Mouse (Mus musculus) spleen, adult 18-20 months (tissue): ENCODE results near the gene Cux1.

Experiments used
- DNase-seq, 2 experiments: peaks; one replicate each; pipeline ENCODE4 v3.0.0; 2022; ENCODE audit warnings: mixed read lengths in 2 of 2

Gene Cux1

DNA sequence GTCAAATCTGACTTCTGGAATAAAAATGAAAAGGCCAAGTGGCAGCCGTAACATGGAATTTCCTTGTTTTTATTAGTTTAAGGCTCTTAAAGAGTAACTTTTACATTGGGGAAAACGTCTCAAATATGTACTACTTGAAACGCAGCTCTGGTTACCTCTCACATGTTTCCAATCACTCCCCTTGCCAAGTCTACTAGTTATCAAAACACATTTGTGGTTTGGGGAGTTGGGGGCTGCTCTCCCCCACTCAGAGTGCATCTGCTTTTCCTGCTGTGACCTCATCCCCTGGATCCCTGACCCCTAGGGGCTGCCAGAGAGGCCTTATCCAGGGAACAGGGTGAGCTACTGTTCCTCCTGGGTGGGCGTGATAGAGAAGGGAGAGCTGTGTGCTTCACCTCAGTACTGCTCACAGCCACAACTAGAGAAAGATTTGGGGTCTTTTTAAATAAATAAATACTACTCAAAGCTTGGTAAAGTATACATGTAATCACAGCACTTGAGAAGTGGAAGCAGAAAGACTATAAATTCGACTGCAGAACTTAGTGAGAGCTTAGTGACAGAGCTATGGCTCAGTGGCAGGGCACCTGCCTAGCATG lies 64.7 kb downstream of the Cux1 start:
- DNase-seq = no peak

- no peak for DNase-seq
Observed at GRCm38 (mm10) chr5:136500307-136500871, 66.9 kb downstream of the Cux1 start.

- no peak for DNase-seq
Observed at GRCm38 (mm10) chr5:136499316-136499715, 68.0 kb downstream of the Cux1 start.

DNA sequence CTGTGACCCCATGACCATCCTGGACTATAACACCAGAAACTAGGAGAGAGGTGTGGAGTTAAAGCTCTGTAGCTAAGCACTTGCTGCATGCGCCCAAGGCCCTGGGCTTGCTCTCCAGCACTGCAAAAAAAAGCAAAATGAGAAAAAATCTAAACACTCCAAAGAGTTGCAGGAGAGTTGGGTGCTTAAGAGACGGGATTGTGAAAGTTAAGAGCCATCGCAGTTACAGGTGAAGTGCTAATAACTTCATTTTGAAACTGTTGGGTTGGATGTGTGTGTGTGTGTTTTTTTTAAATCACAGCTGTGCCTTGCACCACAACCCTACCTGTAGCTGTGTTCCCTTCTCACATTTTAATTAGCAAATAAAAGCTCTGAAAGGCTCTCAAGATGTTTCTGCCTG lies 68.5 kb downstream of the Cux1 start:
- no peak for DNase-seq

DNA sequence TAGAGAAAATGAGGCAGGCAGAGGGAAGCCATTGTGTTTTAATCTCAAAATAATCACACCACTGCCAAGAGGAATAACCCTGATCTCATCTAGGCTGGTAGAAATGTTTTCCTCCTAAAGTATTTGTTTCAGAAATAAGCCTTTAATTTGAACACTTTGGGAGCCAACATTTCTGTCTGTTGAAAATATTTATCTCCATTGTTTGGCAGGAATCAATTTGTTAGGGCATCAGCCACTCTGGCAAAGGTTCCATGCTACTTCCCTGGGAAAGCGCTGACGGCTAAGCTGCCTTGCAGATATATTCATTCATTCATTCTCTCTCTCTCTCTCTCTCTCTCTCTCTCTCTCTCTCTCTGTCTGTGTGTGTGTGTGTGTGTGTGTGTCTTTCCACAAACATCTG lies 70.0 kb downstream of the Cux1 start:
- DNase-seq = no peak

DNA sequence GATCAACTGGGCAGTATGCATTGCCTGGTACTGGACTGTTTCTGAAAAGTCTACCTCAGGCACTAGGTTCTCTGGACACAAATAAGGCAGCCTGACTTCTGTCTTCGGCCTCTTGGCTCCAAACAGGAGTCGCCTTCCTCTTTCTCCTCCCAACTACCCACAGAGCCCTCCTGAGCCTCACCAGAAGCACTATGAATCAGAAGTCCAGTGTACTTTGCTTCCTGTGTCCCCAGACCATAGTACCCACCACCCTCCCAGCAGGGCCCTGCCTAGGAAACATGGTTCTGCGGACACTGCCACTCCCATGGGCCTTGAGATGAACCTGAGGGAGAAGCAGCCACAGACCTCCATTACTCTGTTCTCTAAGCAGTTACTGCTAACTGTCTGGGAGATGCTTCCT lies 71.7 kb downstream of the Cux1 start:
- DNase-seq = no peak

DNA sequence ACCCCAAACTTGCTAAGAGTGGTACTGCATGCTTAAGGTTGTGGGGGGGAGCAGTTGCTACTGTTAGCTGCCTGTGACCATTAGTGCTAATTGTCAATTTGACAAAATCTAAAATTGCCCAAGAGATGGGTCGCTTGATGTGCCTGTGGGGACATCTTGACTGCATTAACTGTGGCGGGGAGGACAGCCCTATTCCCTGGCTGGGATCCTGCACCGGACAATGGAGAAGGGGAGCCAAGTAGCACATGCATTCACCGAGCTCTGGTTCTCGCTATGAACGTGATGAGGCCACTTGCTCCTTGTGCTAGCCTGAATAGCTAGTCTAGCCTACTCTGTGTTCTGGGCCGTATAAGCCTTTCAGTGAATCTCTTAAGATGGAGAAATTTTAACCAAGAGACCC lies 72.4 kb downstream of the Cux1 start:
- DNase-seq = no peak

DNA sequence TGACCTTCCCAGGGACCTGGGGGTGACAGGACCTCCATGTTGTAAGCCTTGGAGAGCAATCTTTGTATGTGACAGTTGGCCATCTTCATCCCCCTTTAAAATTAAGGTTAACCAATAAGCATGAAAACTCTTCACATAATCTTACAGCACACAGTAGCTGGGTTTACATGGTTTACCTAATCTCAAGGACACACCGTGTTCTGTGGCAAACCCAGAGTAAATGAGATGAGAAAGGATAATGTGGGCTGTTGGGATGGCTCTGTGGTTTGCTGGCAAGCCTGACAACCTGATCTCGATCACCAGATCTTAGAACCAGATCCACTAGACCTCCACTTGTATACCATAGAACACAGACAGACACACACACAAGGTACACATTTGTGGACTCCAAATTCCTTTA lies 73.0 kb downstream of the Cux1 start:
- DNase-seq = no peak

GRCm38 (mm10) chr5:136489450-136489849 lies 77.8 kb downstream of the Cux1 start:
- DNase-seq = no peak

- DNase-seq = no peak
Observed at GRCm38 (mm10) chr5:136488721-136489120, 78.6 kb downstream of the Cux1 start.

DNA sequence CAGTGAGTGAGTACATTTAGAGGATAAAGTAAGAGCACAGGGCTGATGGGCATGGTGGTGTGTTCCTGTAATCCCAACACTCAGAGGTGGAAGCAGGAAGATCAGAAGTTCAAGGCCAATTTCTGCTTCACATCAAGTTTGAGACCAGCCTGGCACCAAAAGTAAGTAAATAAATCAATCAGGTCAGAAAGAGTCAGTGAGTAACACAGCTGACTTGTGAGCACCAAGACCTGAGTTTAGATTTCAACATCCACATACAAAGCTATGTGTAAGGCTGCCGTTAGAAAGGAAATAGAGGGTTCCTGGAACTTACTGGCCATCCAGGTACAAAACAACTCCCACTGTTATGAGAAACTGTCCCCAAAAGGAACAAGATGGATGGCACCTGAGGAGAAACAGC lies 79.1 kb downstream of the Cux1 start:
- no peak for DNase-seq

DNA sequence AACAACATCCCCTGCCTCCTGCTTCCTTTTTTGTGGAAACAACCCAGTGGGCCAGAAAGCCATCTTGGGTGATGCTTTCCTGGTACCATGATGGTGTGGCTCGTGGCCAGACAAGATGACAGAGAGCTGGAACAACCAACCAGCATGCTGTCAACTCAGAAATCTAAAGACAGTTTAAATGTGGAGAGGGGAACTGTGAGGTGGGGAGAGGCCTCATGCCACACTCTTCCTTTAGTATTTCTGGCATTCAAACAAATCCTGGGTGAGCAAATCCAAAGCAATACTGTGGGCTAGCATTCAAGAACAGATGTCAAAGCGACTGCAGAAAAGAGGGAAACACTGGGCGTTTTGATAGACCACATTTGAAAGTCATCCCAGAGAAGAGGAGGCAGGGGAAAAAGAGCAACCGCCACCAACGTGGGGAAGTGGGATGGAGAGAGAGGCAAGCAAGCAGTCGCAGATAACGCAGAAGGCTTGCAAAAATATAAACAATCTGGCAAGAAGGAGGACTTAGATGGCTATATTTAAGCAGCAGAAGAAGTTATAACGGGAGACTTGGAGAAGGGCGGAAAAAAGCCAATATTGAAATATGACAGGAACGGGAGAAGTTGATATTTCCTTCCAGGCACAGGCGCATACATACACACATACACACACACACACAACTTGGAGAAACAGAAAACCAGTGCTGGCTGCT lies 79.7 kb downstream of the Cux1 start:
- no peak for DNase-seq

DNA sequence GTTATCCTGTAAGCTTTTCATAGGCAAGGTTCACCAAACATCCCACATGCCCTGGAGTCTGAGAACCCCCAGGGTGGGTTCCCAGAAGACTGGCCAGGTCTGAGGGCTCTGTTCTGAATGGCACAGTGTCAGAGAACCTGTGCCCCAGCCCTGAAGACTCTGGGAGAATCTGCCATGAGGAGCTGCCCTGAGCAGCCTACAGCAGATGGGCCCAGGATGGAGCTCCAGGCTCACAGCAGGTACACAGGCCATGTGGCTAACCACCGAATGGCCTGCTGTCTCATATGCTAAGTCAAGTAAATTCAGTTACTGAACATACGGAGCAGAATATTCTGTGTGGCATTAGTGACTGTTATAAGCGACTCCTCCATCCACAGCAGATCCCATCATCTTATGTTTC lies 80.9 kb downstream of the Cux1 start:
- DNase-seq = no peak

GRCm38 (mm10) chr5:136485397-136485796 lies 81.9 kb downstream of the Cux1 start:
- no peak for DNase-seq

- no peak for DNase-seq
Observed at GRCm38 (mm10) chr5:136482434-136482833, 84.9 kb downstream of the Cux1 start.

DNA sequence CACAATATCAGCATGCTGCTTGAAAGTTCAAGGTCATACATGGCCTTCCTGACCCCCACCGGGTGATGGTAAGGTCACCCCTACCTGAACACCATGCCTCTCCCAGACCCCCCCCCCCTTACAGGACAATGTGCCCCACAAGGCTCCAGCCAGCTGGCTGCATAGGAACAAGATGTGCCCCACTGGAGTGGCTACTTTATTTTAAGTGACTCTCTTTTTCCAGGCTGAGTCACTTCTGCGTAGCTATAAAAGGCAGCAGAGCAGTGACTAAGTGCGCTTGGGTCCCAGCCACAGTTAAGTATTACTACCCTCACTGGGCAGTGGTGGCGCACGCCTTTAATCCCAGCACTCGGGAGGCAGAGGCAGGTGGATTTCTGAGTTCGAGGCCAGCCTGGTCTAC lies 86.7 kb downstream of the Cux1 start:
- DNase-seq = no peak

DNA sequence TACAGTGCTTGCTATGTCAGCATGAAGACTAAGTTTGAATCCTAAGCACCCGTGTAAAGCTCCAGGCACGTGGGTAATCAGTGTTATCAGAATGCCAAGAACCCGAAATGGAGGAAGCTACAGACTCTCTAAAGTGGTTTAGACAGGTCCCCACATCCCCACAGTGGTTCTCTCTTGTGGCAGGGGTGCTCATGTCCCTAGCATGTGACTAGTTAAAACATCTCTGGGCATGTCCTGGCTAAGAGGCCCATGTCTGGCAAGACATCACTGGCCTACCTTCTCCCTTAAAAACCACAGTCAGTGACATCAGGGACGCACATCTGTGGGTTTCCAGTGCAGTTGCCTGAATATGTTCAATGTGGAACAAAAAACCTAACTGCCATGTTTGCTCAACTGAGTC lies 87.5 kb downstream of the Cux1 start:
- DNase-seq = no peak

DNA sequence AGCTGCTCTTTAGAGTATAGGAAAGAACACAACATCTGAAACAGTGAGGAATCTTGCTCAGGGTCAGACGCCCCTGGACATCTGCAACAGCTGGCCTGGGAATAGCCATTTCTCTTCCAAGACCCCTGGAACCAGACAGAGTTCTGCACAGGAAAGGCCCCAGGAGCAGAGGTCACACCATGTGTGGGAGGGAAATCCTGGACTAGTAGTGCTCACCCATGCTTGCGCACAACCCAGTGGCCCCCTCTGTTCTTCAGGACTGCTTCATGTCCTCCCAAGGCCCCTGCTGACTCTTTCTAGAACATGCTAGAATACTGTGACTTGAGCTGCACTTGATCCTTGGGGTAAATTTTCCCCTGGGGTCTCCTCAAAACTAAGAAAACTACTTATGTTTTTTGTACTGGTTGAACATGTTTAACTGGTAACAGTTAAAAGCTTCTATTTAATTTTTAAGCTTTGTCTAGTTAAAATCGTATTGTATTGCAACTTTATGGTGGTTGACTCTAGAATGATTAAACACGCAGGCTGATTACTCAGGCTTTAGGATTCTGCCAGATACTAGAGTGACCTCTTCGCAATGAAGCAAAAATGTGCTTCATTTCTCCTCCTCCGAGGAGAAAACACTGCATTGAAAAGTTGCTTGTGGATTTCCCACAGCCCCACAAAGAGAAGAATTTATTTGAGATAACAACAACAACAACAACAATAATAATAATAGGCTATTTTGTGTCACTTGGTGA lies 88.1 kb downstream of the Cux1 start:
- DNase-seq = no peak

- no peak for DNase-seq
Observed at GRCm38 (mm10) chr5:136476272-136476671, 91.0 kb downstream of the Cux1 start.

GRCm38 (mm10) chr5:136475161-136475560 lies 92.1 kb downstream of the Cux1 start:
- no peak for DNase-seq

GRCm38 (mm10) chr5:136474086-136474485 lies 93.2 kb downstream of the Cux1 start:
- DNase-seq = no peak

GRCm38 (mm10) chr5:136473337-136473736 lies 94.0 kb downstream of the Cux1 start:
- no peak for DNase-seq

- DNase-seq = no peak
Observed at GRCm38 (mm10) chr5:136472846-136473245, 94.4 kb downstream of the Cux1 start.
